Mouse (Mus musculus) cerebellum, adult 8-10 months (tissue): ENCODE results near the gene Zfp385b.

Source experiments
- DNase-seq: peaks from one replicate; pipeline ENCODE4 v3.0.0; 2022

The Zfp385b gene

DNA sequence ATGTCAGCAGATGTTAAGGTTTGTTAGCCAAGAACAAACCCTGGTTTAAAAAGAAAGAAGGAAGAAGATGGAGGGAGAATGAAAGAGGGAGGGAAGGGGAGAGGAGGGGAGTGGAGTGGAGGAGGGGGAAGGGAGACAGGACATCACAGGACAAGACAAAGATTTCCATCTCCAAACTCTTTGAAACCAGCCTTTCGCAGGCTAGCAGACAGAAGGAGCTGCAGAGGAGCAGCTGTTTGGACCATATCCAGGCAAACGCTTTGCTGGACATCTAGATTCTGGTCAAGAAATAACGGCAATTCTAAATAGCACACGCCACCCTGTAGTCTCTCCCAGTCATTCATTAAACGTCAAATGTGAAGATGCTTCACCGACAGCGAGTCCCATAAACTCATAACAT lies 38.0 kb downstream of the Zfp385b start:
- DNase-seq = no peak

DNA sequence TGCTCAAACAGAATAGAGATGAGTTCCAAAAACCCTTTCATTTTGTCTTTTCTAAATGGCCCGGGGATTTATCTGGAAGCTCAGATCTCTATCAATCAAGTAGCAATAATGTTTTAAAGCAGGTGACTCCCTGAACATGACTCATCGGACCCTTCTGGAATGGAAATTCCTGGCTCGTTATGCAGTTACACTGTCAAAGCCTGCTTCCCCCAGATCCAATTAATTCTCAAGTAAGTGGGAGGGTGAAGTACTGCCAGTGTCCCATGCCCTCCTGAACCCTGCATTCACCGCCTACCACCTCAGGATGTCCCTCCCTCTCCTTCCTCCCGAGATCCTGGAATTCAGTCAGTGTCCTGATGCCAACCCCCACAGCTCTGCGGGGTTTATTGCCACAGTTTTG lies 41.7 kb downstream of the Zfp385b start:
- DNase-seq = no peak

DNA sequence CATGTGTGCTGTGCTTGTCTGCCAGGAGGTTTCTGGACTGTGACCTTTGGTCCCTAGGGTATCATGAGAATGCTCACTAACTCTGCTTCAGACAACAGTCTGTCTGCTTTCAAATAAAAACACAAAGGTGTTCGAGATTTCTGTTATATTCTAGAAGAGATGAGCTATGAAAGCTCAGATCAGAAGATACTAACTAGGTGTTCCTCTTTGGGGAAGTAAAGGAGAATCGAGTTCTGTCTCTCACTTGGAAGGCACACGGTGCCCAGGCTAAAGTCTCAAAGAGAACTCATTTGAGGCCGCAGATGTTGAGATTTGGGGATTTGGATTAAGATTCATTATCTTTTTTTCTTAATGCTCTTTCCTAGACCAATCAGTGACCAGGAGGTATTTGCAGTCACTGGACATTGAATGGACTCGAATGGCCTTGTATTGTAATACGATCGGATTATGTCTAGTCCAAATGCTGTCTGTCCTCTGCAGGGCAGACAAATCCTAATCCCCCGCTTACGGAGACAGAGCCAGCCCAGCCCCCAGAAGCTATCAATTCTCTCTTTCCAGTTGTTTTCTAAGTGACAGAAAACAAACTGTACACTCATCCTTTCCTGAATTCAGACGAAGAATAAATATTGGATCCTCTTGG lies 42.3 kb downstream of the Zfp385b start:
- no peak for DNase-seq

DNA sequence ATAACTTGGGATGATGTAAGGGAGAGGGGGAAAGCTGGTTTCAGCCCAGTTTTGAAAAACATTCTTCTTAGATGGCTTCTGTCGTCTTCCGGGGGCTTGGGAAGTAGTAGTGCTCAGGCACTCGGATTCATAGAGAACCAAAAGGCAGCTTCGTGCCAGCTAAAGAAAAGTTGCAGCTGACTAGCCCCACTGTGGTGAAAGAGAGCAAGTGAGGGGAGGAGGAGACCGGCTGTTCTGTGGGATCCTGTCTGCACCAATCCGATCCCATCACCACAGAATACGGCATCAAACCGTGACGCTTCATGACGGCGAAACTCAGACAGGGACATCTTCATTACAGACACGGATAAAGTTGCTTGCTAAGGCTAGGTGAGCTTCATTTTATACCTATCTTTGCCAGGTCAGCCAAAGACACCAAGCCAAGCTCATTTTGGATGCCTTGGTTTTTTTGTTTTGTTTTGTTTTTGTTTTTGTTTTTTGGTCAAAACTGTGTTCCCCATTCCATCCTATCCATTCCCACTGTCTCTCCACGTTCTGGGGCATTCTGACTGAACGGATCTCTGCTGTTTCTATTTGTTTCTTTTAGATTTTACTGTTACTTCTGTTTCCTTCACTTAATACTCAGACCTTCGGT lies 44.1 kb downstream of the Zfp385b start:
- no peak for DNase-seq

DNA sequence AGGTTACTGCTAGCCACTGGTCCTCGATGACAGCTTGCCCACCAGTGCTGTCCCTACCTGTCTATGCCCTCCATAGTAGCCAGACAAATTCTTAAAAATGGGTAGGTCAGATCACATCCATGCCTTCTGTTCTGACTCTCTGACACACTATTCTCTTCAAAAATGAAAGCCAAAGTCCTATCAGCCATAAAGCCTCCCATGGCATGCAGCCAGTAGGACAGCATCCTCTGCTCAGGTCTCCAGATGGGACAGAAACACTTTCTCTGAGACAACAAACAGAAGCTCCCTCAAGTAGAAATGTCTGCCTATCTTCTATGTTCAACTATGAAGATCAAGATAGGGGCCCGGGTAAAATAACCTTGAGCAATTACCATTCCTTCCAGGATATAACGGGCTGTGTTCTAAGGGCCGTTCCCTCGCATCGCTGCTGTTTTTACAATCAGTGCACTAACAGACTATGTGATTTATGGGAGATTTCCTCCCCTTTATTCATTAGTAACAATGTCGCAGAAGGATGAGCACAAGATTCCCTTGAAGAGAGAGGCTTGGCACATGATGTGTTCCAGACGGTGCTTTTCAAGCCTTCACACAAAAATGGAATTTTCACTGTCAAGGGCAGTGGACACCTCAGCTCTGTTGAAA lies 49.3 kb downstream of the Zfp385b start:
- peak; percentile 65 for DNase-seq

DNA sequence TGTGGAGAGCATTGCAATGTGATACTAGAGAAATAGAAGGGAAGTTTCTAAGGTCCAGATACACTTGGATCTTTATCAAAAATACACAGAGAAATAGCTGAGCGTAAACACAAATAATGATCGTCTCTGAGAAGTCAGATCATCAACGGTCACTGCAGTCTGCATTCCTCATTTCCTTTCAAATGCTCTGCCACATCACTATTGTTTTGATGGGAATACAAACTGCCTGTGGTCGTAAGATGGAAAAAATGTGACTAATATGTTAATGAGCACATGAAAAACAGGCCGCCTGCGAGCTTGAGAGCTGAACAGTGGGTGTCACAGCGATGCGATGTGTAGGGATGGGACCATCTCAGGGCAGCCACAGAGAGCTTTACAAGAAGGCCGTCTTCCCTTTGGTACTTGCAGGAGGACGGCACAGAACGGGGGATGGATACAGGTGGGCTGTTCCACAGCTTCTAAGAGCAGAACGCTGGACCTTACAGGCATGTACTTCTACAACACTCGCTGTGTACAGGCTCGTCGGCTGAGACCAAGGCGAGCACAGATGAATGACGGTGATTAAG lies 51.0 kb downstream of the Zfp385b start:
- no peak for DNase-seq

DNA sequence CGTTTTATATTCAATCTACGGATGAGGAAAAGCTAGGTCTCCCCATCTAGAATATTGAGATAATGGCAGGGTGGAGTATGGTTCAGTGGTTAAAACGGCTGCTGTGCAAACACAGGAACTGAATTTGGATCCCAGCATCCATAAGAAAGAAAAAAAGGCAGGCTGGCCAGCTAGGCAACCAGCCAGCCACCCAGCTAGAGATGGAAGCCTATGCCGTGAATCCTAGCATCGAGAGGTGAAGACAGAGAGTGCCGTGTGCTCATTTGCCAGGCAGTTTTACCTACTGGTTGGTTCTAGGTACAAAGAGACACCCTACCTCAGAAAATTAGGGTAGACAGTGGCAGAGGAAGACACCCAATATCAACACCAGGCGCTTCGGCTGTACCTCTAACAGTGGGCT lies 57.5 kb downstream of the Zfp385b start:
- peak; percentile 54 for DNase-seq

DNA sequence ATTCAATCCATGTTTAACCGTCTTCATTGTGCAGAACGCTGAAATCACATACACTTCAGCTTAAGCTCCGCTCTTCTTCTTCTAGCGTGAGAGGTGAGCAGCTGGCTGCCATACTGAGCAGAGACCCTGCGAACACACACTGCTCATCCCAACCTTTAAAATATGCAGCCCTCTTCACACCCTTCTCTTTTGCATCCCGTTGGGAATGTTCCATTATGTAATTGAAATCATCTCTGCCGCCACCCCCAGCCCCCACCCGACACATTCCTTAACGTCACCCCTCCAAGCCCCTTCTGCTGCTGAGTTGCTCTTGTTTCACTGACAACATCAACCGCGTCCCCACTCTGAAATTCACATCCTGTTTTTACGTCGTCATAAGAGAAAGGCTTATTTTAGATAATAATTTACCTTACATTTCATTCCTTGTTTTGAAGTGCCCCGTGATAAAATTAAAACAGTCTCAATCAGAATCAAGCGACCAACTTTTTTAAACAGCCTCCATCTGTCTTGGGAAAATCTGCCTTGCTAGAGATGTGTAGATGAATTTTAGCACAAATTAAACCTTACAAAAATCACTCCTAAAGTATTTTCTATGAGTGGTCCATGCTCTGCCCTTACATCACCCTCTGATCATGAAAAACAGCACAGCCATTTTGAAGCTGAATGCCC lies 60.9 kb downstream of the Zfp385b start:
- DNase-seq = no peak

DNA sequence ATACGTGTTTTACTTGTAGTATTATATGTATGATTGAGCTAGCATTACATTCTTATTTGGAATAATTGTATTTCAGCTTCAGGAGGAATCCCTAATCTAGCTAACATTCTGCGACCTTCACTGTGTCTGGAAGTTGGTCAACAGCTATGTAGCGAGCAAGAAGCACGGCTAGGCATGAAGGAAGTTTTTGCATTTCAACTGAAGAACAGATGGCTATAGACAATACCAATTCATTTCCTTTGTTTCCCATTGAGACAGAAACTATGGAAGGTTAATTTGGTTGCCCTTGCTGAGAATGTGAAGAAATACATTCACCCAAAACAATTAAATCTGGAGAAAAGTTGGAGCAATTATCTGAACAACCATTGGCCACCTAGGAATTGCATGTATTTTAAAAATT lies 66.9 kb downstream of the Zfp385b start:
- DNase-seq = no peak

DNA sequence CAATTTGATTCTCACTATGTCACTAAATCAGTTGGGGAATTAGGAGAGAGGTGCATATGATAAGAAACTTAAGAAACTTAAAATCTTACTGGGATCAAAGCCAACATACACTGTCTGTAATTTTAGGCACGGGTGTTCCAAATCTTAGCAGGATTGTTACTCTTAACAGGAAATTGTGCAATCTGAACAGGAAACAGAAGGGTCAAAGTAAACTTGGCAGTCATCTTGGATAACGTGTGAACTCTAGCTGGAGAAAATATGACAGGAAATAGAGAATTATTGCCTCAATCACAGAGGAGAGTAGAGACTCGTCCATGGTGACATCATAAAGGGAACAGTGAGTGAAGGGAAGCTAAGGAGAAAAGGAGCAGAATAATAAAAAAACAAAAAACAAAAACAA lies 69.8 kb downstream of the Zfp385b start:
- DNase-seq = no peak

DNA sequence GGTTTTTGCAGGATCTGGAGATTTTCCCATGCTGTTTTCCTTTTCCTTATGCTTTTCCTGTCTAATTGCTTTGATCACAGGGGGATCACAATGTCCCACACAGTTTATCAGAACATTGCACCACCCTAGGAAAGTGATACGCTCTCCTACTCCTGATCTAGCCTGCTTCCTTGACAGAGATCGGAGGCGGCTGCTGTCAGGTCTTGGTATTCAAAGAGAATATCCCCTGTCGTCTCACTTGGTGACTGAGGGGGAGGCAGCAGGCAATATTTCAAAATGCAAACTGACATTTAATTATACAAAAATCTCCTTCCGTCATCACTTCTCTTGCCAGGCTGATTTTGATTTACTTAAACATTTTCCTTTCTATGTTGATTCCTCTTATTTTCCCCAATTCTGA lies 73.0 kb downstream of the Zfp385b start:
- DNase-seq = no peak

DNA sequence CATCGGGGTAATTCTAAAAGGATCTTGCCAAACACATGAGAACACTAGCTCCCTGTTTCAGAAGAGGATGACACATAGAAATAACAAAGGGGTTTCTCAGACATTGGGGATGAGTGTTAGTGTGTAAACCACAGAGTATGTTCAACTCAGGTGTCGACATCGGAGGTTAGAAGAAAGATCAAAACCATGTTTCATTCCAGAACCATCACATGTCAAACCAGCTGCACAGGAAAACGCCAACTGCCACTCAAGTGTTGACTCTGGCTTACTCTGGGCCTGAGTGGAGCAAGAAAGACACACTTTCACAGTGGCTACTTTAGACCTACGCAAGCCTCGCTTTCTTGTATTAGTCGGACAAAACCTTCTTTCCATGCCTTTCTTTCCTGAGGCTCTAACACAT lies 74.2 kb downstream of the Zfp385b start:
- no peak for DNase-seq

DNA sequence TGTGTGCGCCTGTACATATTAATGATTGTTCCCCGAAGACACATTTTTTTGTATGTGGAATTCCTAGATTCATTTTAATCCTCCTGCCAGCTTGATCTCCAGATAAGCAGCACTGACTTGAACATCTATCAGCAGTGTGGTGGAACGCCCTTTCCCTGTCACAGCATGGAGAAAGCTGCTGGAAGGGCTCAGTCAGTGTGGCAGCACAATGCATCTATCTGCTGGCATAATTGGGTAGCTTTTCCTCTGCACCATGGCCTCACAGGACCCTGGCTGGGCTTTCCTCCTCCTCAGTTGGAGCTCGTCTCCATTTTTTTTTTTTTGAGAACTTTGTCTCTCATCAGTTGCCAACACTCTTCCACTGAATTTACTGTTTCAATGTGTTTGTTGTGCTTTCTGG lies 77.1 kb downstream of the Zfp385b start:
- no peak for DNase-seq

DNA sequence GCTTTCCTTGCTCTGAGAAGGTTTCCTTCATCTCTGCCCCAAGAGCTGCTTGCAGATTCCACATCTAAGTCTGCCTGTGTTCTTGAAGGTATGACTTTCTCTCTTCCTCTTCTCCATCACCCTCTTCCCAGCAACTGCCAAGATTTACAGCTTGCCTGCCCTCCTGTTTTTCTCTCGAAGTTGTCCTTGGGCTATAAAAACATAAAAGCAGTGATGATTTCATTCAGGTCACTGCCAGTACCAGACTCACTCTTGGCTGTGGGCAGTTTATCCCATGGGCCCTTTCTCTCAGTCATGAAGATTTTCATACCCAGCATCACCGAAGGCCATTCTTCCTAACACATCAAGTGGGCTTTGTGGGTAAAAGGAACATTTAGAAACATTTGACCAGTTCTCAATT lies 89.2 kb downstream of the Zfp385b start:
- DNase-seq = no peak

DNA sequence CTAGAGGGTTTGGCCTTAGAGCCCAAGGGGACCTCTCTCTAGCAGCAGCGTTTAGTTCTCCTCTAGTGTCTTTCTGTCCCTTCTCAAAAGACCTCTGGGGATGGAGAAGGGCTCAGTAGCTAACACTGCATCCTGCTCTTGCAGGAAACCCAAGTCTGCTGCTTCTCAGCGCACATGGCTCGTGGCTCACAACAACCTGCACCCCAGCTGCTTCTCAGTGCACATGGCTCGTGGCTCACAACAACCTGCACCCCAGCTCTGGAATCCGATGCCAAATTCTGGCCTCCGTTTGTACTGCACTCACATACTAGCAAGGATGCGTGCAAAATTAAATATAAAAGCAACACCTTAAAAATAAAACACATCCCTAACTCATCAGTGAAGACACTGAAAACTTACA lies 92.6 kb downstream of the Zfp385b start:
- DNase-seq = no peak

DNA sequence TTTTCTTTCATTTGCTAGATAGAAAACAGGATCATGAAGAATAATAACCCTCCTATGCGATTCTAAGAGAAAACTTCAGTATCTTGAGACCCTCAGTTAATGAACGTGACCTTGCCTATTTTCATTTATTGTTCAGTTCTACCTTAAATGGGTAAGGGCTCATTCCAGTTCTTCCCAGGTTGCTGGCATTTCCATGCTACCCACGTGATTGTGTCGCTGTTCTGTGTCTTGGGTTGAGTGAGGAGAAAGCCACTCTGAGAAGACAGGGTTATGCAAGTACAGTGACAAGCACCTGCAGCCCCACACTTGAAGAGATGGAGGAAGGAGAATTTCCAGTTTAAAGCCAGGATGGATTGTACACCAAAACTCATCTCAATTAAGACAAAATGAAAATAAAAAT lies 98.6 kb downstream of the Zfp385b start:
- DNase-seq = no peak

DNA sequence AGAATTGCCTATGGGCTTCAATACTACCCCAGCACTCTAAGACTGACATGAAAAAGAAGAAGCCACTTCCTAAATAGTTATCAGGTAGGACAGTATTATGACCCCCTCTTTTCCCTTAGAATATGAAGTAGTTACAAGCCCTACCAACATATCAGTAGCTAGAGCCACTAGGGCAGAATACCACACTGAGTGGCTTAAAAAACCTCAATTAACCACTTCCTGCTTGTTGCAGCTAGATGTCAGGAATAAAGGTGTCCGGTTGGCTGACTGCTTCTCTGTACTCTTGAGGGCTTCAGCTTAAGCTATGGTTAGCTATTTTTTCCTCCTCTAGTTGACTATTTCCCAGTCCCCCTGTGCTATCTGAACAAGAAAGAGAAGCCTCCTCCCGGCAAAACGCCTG lies 103.1 kb downstream of the Zfp385b start:
- DNase-seq = no peak

DNA sequence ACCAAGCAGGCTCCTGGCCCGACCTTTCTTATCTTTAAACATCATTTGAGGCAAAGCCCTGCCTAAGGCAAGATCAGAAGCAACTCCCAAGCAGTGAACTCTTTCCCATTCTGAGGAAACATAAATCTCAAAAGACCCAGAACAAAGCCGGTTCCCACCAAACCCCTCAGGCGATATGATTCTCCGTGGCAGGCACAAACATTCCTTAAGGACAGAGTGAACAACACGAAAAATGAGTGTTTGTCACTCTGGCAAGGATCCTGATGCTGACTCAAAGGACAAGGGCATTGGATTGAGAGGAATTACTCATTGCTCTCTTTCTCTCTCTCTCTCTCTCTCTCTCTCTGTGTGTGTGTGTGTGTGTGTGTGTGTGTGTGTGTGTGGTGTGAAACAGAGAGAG lies 105.6 kb downstream of the Zfp385b start:
- no peak for DNase-seq

DNA sequence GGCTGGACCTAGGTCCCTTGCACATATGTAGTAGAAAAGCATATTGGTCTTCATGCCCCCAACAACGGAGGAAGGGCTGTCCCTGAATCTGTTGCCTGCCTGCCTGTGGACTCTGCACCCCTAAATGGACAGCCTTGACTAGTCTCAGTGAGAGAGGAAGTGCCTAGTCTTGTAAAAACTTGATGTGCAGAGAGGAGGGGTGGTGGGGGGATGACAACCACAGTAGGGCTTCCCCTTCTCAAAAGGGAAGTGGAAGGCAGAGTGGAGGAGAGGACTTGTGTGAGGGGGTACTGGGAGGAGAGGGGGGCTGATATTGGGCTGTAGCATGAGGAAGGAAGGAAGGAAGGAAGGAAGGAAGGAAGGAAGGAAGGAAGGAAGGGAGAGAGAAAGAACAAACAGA lies 107.7 kb downstream of the Zfp385b start:
- DNase-seq = no peak

DNA sequence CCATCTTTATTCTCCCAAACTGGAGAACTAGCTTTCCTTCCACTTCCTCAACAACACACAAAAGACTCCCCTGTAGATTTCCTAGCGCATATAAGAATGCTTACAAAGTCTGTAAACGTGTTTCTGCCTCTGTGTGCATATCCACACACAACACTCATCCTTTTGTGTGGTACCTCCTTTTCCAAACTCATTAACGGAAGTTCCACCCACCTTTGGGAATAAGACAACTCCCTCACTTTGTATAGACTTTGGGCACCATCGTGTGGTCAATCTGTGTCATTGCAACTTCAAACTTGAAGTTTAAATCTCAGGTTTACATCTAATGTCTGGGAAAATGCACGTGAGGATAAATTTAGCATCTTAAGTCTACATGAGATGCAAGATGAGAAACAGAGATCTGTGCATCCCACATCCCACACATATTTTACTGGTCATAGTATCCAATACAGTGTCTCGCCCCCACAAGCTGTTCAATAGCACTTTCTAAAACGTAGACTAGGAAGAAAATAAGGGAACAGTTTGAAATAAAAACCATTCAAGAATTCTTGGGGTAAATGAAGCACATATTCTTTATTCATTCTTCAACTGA lies 110.1 kb downstream of the Zfp385b start:
- DNase-seq = peak; percentile 48

DNA sequence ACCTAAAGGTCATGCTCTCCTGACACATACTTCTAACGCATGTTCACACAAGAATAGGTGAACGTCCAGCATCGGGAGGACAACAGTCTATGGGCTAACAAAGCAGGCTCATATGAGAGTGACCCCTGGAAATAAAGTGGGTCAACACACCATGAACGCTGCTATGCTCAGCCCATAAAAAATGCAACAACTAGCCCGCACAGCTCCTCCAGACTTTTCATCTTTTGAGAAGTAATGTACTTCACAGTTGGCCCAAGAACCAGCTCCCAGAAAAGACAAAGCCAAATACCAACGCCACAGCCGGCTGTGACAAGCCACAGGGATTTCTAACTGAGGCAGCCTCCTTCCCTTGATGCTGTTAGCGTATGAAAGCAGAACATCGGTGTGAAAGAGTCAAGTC lies 112.3 kb downstream of the Zfp385b start:
- DNase-seq = no peak

DNA sequence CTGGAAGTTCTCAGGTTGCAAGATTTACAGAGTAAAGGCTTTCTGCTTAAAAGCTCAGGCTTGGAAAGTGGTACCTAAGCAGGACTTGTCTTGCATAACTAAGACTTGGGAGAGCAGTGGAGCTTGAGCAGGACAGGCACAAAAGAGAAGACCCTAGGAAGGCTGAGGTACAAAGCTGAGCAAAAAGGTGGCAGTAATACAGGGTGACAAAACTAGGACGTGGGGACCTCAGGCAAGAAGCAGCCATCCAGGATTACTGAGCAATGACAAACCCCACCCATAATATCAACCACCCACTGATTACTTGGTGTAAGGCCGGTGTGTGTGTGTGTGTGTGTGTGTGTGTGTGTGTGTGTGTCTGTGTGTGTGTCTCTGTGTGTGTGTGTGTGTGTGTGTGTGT lies 114.0 kb downstream of the Zfp385b start:
- DNase-seq = no peak

DNA sequence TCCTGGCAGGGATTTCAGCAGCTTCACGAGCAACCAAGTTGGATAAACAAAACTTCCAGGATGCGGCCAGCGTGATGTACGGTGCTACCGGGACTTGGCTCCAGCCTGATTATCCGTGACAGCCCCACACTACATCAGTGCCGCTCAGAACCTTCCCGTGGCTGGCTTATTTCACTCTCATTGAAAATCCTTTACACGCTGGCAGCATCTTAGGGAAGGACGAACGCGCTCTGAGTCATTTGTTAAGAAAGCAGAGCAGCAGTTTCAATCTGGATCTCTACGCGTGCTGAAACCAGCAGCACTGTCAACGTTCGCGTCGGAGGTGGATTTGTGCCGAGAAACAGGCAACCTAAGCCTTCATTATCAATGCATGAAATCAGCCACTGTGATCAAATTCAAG lies 116.4 kb downstream of the Zfp385b start:
- peak; percentile 28 for DNase-seq
